Comparison of ENCODE assay signal across 12 mouse cellular contexts in genomic region chr7:141838779-141839178, GRCm38 (mm10). TPM values are rescaled to one million over a fixed set of nuclear protein-coding genes. Genes with fewer than 3 reads are reported as not detected.
DNase-seq lines count a peak whose midpoint lies in the region; ATAC-seq lines count a peak whose summit lies in the region.
"Had no signal": no experiment of that assay in that cellular context is flagged by ENCODE, and none has a peak within 500 bp of the region (broad histone marks: within the 10 kb centered on the region; RNA-seq: fewer than 3 reads in every experiment).

TSS of gene Muc5b (plus strand) at chr7:141839070.

- H3K4me3 ChIP-seq in heart, embryonic 14.5 days (ENCODE audit: control insufficient read depth in 1 of 2, insufficient read depth in 1 of 2, low read depth in 1 of 2, low read length in 2 of 2), result no peak within 1 kb of the TSS
- no peak within 1 kb of the TSS for H3K4me3 ChIP-seq in liver, embryonic 13.5 days (replicated peaks)

- H3K4me1 ChIP-seq in heart, embryonic 14.5 days (ENCODE audit: control insufficient read depth in 2 of 2, insufficient read depth in 2 of 2, low read length in 2 of 2), result peaks cover 32 to 34% of the 10 kb centered on the region in 2 experiments
- H3K4me1 ChIP-seq in liver, embryonic 13.5 days (replicated peaks), result 0 out of 2 replicates have a peak, but pooled peaks cover 5% of the 10 kb centered on the region

- H3K9ac ChIP-seq in heart, embryonic 14.5 days (ENCODE audit: low read length), result no peak within 1 kb of the TSS
- H3K9ac ChIP-seq in liver, embryonic 13.5 days, result no peak within 1 kb of the TSS

- no peaks in the 10 kb centered on the region; the same call in 1 of the 2 replicates for H3K27me3 ChIP-seq in heart, embryonic 14.5 days (ENCODE audit: control insufficient read depth, insufficient read depth, low read length)
- peaks cover 11% of the 10 kb centered on the region; the same call in 1 of the 2 replicates for H3K27me3 ChIP-seq in liver, embryonic 13.5 days

- no peak within 1 kb of the TSS for H3K4me2 ChIP-seq in heart, embryonic 14.5 days (ENCODE audit: low read length)
- H3K4me2 ChIP-seq in liver, embryonic 13.5 days, result no peak within 1 kb of the TSS

- no peak within 1 kb of the TSS for H3K27ac ChIP-seq in heart, embryonic 14.5 days (replicated peaks in 1 of 2; ENCODE audit: control insufficient read depth in 1 of 2, insufficient read depth in 1 of 2, low read depth in 2 of 2, low read length in 2 of 2)
- H3K27ac ChIP-seq in liver, embryonic 13.5 days, result no peak within 1 kb of the TSS

- peak; percentile 36; the same call in 1 of the 2 replicates for ATAC-seq in heart, embryonic 14.5 days (ENCODE audit: insufficient number of reproducible peaks, insufficient read depth, low FRiP score, low read depth)
- ATAC-seq in liver, embryonic 13.5 days (ENCODE audit: low read depth), result peak; percentile 29; the same call in 1 of the 2 replicates
- ATAC-seq in hematopoietic stem cell, adult 5-6 weeks (replicated peaks in 1 of 2; ENCODE audit: insufficient read depth in 1 of 2, low FRiP score in 2 of 2, low TSS enrichment in 1 of 2, low read depth in 1 of 2, poor library complexity in 2 of 2, severe bottlenecking in 2 of 2), result peak; percentile 30 to 57; a peak in 3 of 4 replicates

- DNase-seq in heart, adult 8-10 months (ENCODE audit: low spot score), result no peak
- no peak for DNase-seq in liver, embryonic 13.5 days
- DNase-seq in liver, result no peak
- DNase-seq in lung, postnatal 36 days, result peak; percentile 62
- DNase-seq in right cerebral cortex, postnatal 14 days, result no peak
- DNase-seq in ovary, postnatal 36 days (ENCODE audit: low spot score), result no peak
- DNase-seq: cerebellum, adult 11-12 months; thymus, adult 2 months had no signal

- H3K36me3 ChIP-seq in heart, embryonic 14.5 days (ENCODE audit: control insufficient read depth, insufficient read depth, low read length), result no peaks in the 10 kb centered on the region
- no peaks in the 10 kb centered on the region for H3K36me3 ChIP-seq in liver, embryonic 13.5 days

- 56% methylated on average over 5 of the region's 5 CpGs for WGBS in heart, embryonic 14.5 days
- WGBS in liver, embryonic 13.5 days (ENCODE audit: insufficient replicate concordance), result 37% methylated on average over 5 of the region's 5 CpGs

- no peaks in the 10 kb centered on the region for H3K9me3 ChIP-seq in heart, embryonic 14.5 days (ENCODE audit: control insufficient read depth, low read length)
- no peaks in the 10 kb centered on the region for H3K9me3 ChIP-seq in liver, embryonic 13.5 days (replicated peaks)

RNA-seq across cellular contexts. Expression of gene Muc5b, which starts in this region (rescaled TPM):
- polyA plus RNA-seq in heart, embryonic 14.5 days (2014; fragmentation: Nextera tagmentation; extraction: Ambion mirVana), result 0.04 TPM in 2 replicates
- under 1 TPM in 1 of 4 experiments, not detected in 3; 0.23 TPM for total RNA-seq in heart, adult 8-10 months (2022)
- 0.01 TPM in 1 of 2 replicates, not detected in the other for polyA plus RNA-seq in liver, embryonic 13.5 days (2015; fragmentation: Nextera tagmentation; extraction: Ambion mirVana)
- 0.05 and 0.06 TPM in 2 replicates for total RNA-seq in hematopoietic stem cell, adult 5-6 weeks (2017)
- total RNA-seq: left cerebral cortex, adult 8-10 months; monocyte, adult 5-6 weeks had no signal

Comparison
In these comparisons a context has a peak if more than half of its experiments do, and no peak if none do; other contexts are left out.
1. Peak in ATAC-seq in heart, embryonic 14.5 days; RNA of the gene not detected or under 1 TPM.
2. Peak in ATAC-seq in liver, embryonic 13.5 days; RNA of the gene not detected or under 1 TPM.
3. Peak in ATAC-seq in hematopoietic stem cell, adult 5-6 weeks; RNA of the gene not detected or under 1 TPM.